18 mouse cellular contexts compared by ENCODE assay signal in the genomic region with DNA sequence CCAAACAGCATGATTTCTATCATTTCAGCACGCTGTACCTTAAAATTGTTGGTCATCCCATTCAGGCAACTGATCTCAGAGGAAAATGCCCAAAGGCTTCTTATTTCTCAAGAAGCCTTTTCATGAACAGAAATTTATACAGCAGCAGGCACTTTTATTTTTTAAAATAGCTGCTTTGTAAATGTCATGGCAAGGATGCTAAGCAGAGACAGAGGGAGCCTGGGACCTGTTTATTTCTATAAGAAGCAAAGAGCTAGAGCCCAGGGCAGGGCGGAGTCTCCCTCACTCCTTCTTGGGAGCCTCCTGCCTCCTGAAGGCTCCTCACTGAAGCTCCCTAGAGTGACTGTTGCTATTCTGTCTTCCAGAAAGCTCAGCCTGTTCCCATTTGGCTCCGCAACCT. TPM values are rescaled to one million over a fixed set of nuclear protein-coding genes. Genes with fewer than 3 reads are reported as not detected.
"Had no signal": no experiment of that assay in that cellular context is flagged by ENCODE, and none has a peak within 500 bp of the region (broad histone marks: within the 10 kb centered on the region; RNA-seq: fewer than 3 reads in every experiment).

No protein-coding gene starts in this region.

- H3K9ac ChIP-seq: intestine, embryonic 15.5 days; limb, embryonic 12.5 days; liver, embryonic 13.5 days; liver, postnatal 0 days; lung, embryonic 15.5 days; midbrain, embryonic 13.5 days; neural tube, embryonic 13.5 days; stomach, embryonic 15.5 days had no signal

- H3K36me3 ChIP-seq: intestine, embryonic 15.5 days; limb, embryonic 12.5 days; liver, embryonic 13.5 days; lung, embryonic 15.5 days; midbrain, embryonic 13.5 days; neural tube, embryonic 13.5 days; stomach, embryonic 15.5 days had no signal

- ATAC-seq: intestine, embryonic 15.5 days; liver, postnatal 0 days; midbrain, embryonic 13.5 days had no signal

- H3K4me2 ChIP-seq: intestine, embryonic 15.5 days; limb, embryonic 12.5 days; liver, embryonic 13.5 days; lung, embryonic 15.5 days; midbrain, embryonic 13.5 days; neural tube, embryonic 13.5 days; stomach, embryonic 15.5 days had no signal

- H3K4me3 ChIP-seq: intestine, embryonic 15.5 days; limb, embryonic 12.5 days; liver, embryonic 13.5 days; lung, embryonic 15.5 days; midbrain, embryonic 13.5 days; neural tube, embryonic 13.5 days; stomach, embryonic 15.5 days had no signal

- H3K9me3 ChIP-seq: intestine, embryonic 15.5 days; liver, embryonic 13.5 days; lung, embryonic 15.5 days; stomach, embryonic 15.5 days had no signal

- H3K27ac ChIP-seq: intestine, embryonic 15.5 days; limb, embryonic 12.5 days; liver, embryonic 13.5 days; lung, embryonic 15.5 days; macrophage; midbrain, embryonic 13.5 days; neural tube, embryonic 13.5 days; stomach, embryonic 15.5 days had no signal

- H3K4me1 ChIP-seq: liver, embryonic 13.5 days; lung, embryonic 15.5 days; stomach, embryonic 15.5 days had no signal

- H3K27me3 ChIP-seq: intestine, embryonic 15.5 days; limb, embryonic 12.5 days; liver, embryonic 13.5 days; lung, embryonic 15.5 days; midbrain, embryonic 13.5 days; neural tube, embryonic 13.5 days; stomach, embryonic 15.5 days had no signal

- DNase-seq: kidney, adult 18-20 months; kidney, postnatal 10 days; kidney, postnatal 4 days; liver; liver, embryonic 13.5 days; liver, postnatal 0 days; lung, postnatal 14 days; spleen, adult 18-20 months; thymus, postnatal 36 days had no signal

RNA-seq across cellular contexts. Expression of gene Rimbp2, which starts 40.9 kb away (rescaled TPM):
- total RNA-seq: megakaryocyte-erythroid progenitor cell, adult 5-6 weeks had no signal
- polyA plus RNA-seq: liver, embryonic 13.5 days; liver, postnatal 0 days; macrophage; thymus, postnatal 0 days had no signal
